Mouse (Mus musculus): Measurements from ENCODE around the gene Tmprss12. TPM values are rescaled to one million over a fixed set of nuclear protein-coding genes. Genes with fewer than 3 reads are reported as not detected.
"Not testable (repeated sequence)": the region's sequence is repeated elsewhere in the genome, so short reads cannot be mapped to it uniquely, and the experiment has no call there.

The Tmprss12 gene
- polyA plus RNA-seq, 1 experiment: not detected

DNA sequence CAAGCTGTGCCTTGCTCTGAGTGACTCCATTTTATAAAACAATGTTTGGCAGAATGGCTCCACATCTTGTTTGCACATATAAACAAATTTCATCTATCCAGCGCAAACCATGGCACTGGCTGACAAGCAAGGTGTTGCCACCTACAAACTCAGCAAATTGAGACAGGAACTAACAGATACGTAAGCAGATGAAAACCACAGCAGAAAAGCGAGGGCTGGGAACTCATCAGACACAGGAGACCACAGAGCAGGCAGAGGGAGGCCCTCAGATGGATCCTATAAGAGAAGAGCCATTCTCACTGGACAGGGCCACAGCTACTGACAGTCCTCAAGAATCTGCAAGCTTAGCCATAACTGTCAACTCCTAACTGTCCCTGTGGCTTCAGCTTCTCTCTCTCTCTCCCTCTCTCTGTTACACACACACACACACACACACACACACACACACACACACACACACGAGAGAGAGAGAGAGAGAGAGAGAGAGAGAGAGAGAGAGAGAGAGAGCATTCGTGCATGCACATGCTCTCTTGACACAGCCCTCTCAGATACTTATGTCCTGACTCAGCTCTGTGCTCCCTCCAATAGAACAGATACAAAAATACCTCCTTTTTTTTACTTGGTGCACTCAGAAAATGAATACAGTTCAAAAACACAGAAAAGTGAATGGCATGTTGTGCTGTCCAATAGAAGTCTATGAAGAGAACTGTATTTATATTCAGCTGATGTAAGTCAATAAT lies 14.9 kb upstream of the Tmprss12 start:
- 80% methylated on average over 5 of the region's 5 CpGs for WGBS
- no peak for DNase-seq
- H3K4me1 ChIP-seq (ENCODE audit: control insufficient read depth, insufficient read depth, low read length): no peaks in the 10 kb centered on the region
- H3K27me3 ChIP-seq (ENCODE audit: control insufficient read depth, insufficient read depth, low read length): no peaks in the 10 kb centered on the region
- no peak overlapping the region for H3K27ac ChIP-seq (ENCODE audit: insufficient read depth, low read length)
- TF ChIP-seq POLR2A (IDR thresholded peaks at IDR 0.05; ENCODE audit: borderline replicate concordance, insufficient read depth, low read length) (no peak), CTCF (IDR thresholded peaks at IDR 0.05; ENCODE audit: borderline replicate concordance, insufficient read depth, low read depth, low read length) (no peak)
- H3K4me3 ChIP-seq (replicated peaks; ENCODE audit: insufficient read depth, low read depth, low read length): no peak overlapping the region

GRCm38 (mm10) chr15:100268916-100269315 lies 11.7 kb upstream of the Tmprss12 start:
- H3K4me1 ChIP-seq (ENCODE audit: control insufficient read depth, insufficient read depth, low read length): no peaks in the 10 kb centered on the region
- no peak overlapping the region for H3K4me3 ChIP-seq (replicated peaks; ENCODE audit: insufficient read depth, low read depth, low read length)
- WGBS: 78% methylated on average over 2 of the region's 2 CpGs
- no peak for DNase-seq
- H3K27ac ChIP-seq (ENCODE audit: insufficient read depth, low read length): no peak overlapping the region
- no peak for TF ChIP-seq POLR2A (IDR thresholded peaks at IDR 0.05; ENCODE audit: borderline replicate concordance, insufficient read depth, low read length)
- no peak for TF ChIP-seq CTCF (IDR thresholded peaks at IDR 0.05; ENCODE audit: borderline replicate concordance, insufficient read depth, low read depth, low read length)
- H3K27me3 ChIP-seq (ENCODE audit: control insufficient read depth, insufficient read depth, low read length): no peaks in the 10 kb centered on the region

GRCm38 (mm10) chr15:100269776-100270175 lies 10.9 kb upstream of the Tmprss12 start:
- Histone ChIP-seq H3K4me1 (ENCODE audit: control insufficient read depth, insufficient read depth, low read length) (no peaks in the 10 kb centered on the region), H3K27ac (ENCODE audit: insufficient read depth, low read length) (no peak overlapping the region), H3K4me3 (replicated peaks; ENCODE audit: insufficient read depth, low read depth, low read length) (no peak overlapping the region), H3K27me3 (ENCODE audit: control insufficient read depth, insufficient read depth, low read length) (no peaks in the 10 kb centered on the region)
- WGBS: 28% methylated on average over 9 of the region's 9 CpGs
- no peak for DNase-seq
- TF ChIP-seq POLR2A (IDR thresholded peaks at IDR 0.05; ENCODE audit: borderline replicate concordance, insufficient read depth, low read length): no peak
- no peak for TF ChIP-seq CTCF (IDR thresholded peaks at IDR 0.05; ENCODE audit: borderline replicate concordance, insufficient read depth, low read depth, low read length)

GRCm38 (mm10) chr15:100270609-100271008 lies 10.0 kb upstream of the Tmprss12 start:
- not testable (repeated sequence) for H3K4me3 ChIP-seq (replicated peaks; ENCODE audit: insufficient read depth, low read depth, low read length); H3K27ac ChIP-seq (ENCODE audit: insufficient read depth, low read length); DNase-seq; H3K27me3 ChIP-seq (ENCODE audit: control insufficient read depth, insufficient read depth, low read length); H3K4me1 ChIP-seq (ENCODE audit: control insufficient read depth, insufficient read depth, low read length)
- 47% methylated on average over 7 of the region's 7 CpGs for WGBS

- DNase-seq: no peak
- H3K4me3 ChIP-seq (replicated peaks; ENCODE audit: insufficient read depth, low read depth, low read length): no peak overlapping the region
- 72% methylated on average over 14 of the region's 14 CpGs for WGBS
- H3K4me1 ChIP-seq (ENCODE audit: control insufficient read depth, insufficient read depth, low read length): no peaks in the 10 kb centered on the region
- H3K27ac ChIP-seq (ENCODE audit: insufficient read depth, low read length): no peak overlapping the region
- TF ChIP-seq CTCF (IDR thresholded peaks at IDR 0.05; ENCODE audit: borderline replicate concordance, insufficient read depth, low read depth, low read length) (no peak), POLR2A (IDR thresholded peaks at IDR 0.05; ENCODE audit: borderline replicate concordance, insufficient read depth, low read length) (no peak)
- no peaks in the 10 kb centered on the region for H3K27me3 ChIP-seq (ENCODE audit: control insufficient read depth, insufficient read depth, low read length)
These were observed 9.2 kb upstream of the Tmprss12 start for GRCm38 (mm10) chr15:100271411-100271810.

DNA sequence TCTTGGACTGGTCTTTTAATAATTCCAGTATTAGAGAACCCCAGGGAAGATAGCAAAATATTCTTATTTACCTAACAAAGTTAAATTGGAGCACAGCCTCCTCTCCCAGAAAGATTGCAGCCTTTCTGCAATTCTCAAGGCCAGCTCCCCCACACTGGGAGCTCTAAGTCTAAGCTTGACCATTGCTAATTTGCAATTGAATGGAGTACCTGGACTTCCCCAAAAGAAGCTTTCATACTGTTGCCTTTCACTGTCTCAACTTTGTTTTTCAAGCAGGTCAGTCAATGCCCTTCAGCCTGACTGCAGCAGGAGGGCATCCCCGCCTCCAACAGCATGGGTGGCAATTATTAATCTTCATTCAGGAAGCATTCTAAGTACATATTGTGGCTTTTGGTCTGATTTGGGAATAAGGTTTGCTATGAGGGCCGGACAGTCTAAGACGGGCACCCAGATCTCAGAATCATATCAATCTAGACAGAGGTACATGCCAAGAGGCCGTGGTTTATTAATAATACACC lies 6.8 kb upstream of the Tmprss12 start:
- WGBS: 86% methylated on average over 4 of the region's 4 CpGs
- not testable (repeated sequence) for H3K4me3 ChIP-seq (replicated peaks; ENCODE audit: insufficient read depth, low read depth, low read length); H3K27me3 ChIP-seq (ENCODE audit: control insufficient read depth, insufficient read depth, low read length); H3K4me1 ChIP-seq (ENCODE audit: control insufficient read depth, insufficient read depth, low read length); H3K27ac ChIP-seq (ENCODE audit: insufficient read depth, low read length); DNase-seq

GRCm38 (mm10) chr15:100274790-100275559 lies 5.7 kb upstream of the Tmprss12 start:
- Histone ChIP-seq H3K4me3 (replicated peaks; ENCODE audit: insufficient read depth, low read depth, low read length) (no peak overlapping the region), H3K27me3 (ENCODE audit: control insufficient read depth, insufficient read depth, low read length) (no peaks in the 10 kb centered on the region), H3K27ac (ENCODE audit: insufficient read depth, low read length) (no peak overlapping the region), H3K4me1 (ENCODE audit: control insufficient read depth, insufficient read depth, low read length) (no peaks in the 10 kb centered on the region)
- no peak for DNase-seq
- TF ChIP-seq CTCF (IDR thresholded peaks at IDR 0.05; ENCODE audit: borderline replicate concordance, insufficient read depth, low read depth, low read length): no peak
- no peak for TF ChIP-seq POLR2A (IDR thresholded peaks at IDR 0.05; ENCODE audit: borderline replicate concordance, insufficient read depth, low read length)
- 91% methylated on average over 7 of the region's 7 CpGs for WGBS

DNA sequence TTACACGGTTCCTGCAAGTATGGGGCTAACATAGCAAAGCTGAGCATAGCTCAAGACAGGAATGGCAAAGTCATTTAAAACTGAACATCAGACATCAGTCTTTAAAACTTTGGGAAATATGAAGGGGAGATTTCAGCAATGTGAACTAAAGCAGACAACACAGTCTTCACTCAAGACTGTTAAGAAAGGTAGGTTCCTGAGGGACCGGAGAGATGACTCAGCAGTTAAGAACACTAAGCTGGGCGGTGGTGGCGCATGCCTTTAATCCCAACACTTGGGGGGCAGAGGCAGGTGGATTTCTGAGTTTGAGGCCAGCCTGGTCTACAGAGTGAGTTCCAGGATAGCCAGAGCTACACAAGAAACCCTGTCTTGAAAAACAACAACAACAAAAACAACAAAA lies 4.2 kb upstream of the Tmprss12 start:
- no peak for TF ChIP-seq CTCF (IDR thresholded peaks at IDR 0.05; ENCODE audit: borderline replicate concordance, insufficient read depth, low read depth, low read length)
- no peak for TF ChIP-seq POLR2A (IDR thresholded peaks at IDR 0.05; ENCODE audit: borderline replicate concordance, insufficient read depth, low read length)
- 98% methylated on average over 4 of the region's 4 CpGs for WGBS

More for the DNA sequence above, 4.2 kb upstream of the Tmprss12 start:
- Histone ChIP-seq H3K27me3 (ENCODE audit: control insufficient read depth, insufficient read depth, low read length) (no peaks in the 10 kb centered on the region), H3K27ac (ENCODE audit: insufficient read depth, low read length) (no peak overlapping the region), H3K4me1 (ENCODE audit: control insufficient read depth, insufficient read depth, low read length) (no peaks in the 10 kb centered on the region), H3K4me3 (replicated peaks; ENCODE audit: insufficient read depth, low read depth, low read length) (no peak overlapping the region)
- no peak for DNase-seq
